Comparison of ENCODE assay signal across 24 mouse cellular contexts in the genomic region with DNA sequence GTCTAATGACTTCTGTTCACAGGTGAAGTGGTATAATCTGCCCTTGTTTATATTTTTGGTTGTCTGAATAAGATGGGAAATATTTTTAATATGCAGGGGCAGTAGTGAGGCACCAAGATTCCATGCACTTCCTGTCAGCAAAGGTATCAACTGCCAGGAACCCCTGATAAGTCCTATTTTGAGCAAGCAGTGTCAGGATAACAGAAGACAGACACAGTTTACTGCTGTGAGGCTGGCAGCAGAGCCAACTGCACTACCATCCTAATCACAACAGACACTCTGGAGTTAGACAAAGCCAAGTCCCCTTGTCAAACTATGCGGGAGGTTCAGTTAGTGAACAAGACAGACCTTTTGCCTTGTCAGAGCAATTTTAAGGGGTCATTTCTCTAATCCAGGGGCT. TPM values are rescaled to one million over a fixed set of nuclear protein-coding genes. Genes with fewer than 3 reads are reported as not detected.
DNase-seq lines count a peak whose midpoint lies in the region; ATAC-seq and TF ChIP-seq lines count a peak whose summit lies in the region.
"Had no signal": no experiment of that assay in that cellular context is flagged by ENCODE, and none has a peak within 500 bp of the region (broad histone marks: within the 10 kb centered on the region; RNA-seq: fewer than 3 reads in every experiment).

No protein-coding gene starts in this region.

- H3K9me3 ChIP-seq in heart, embryonic 14.5 days (ENCODE audit: control insufficient read depth, low read length) = no peaks in the 10 kb centered on the region
- no peaks in the 10 kb centered on the region for H3K9me3 ChIP-seq in embryonic facial prominence, embryonic 10.5 days
- H3K9me3 ChIP-seq: forebrain, embryonic 12.5 days; hindbrain, embryonic 15.5 days; intestine, embryonic 15.5 days; limb, embryonic 12.5 days; liver, embryonic 12.5 days; midbrain, embryonic 10.5 days had no signal

- peak; percentile 58 to 80 for DNase-seq in cerebellum, postnatal 14 days
- DNase-seq in cerebellum, adult 8-10 months = no peak
- DNase-seq in heart, adult 2 months = peak in 1 of 2 experiments; percentile 71
- peak; percentile 16 to 31 for DNase-seq in heart, postnatal 36 days
- no peak for DNase-seq in urinary bladder, postnatal 25 days (ENCODE audit: low spot score)
- no peak for DNase-seq in frontal cortex, postnatal 14 days (ENCODE audit: low spot score in 2 of 2)
- no peak for DNase-seq in embryonic facial prominence, embryonic 10.5 days (ENCODE audit: low spot score)
- DNase-seq: adrenal gland, postnatal 36 days; cerebellum, adult 9-10 months; kidney, adult 9 months; kidney, postnatal 36 days; lung, adult 2 months; lung, postnatal 36 days; right cerebral cortex, postnatal 25 days; thymus, postnatal 4 days had no signal

- H3K9ac ChIP-seq in heart, adult 2 months (ENCODE audit: low read depth, low read length) = no peak overlapping the region
- peak overlapping the region; percentile 38 for H3K9ac ChIP-seq in heart, embryonic 14.5 days (ENCODE audit: low read length)
- H3K9ac ChIP-seq: forebrain, embryonic 12.5 days; hindbrain, embryonic 15.5 days; intestine, embryonic 15.5 days; limb, embryonic 12.5 days; liver, embryonic 12.5 days had no signal

- TF ChIP-seq CTCF in heart, adult 2 months (IDR thresholded peaks at IDR 0.05) = 0 out of 2 replicates have a peak, but pooled peaks have one; percentile 13

- H3K4me1 ChIP-seq in heart, adult 2 months (ENCODE audit: control insufficient read depth, insufficient read depth, low read length) = peaks cover 8% of the 10 kb centered on the region
- peaks cover 25 to 57% of the 10 kb centered on the region in 2 experiments for H3K4me1 ChIP-seq in heart, embryonic 14.5 days (ENCODE audit: control insufficient read depth in 2 of 2, insufficient read depth in 2 of 2, low read length in 2 of 2)
- H3K4me1 ChIP-seq in embryonic facial prominence, embryonic 10.5 days = peaks cover 8% of the 10 kb centered on the region
- H3K4me1 ChIP-seq: intestine, embryonic 15.5 days had no signal

- H3K27me3 ChIP-seq in heart, adult 2 months (ENCODE audit: control insufficient read depth, insufficient read depth, low read length) = no peaks in the 10 kb centered on the region
- H3K27me3 ChIP-seq in heart, embryonic 14.5 days (ENCODE audit: control insufficient read depth, insufficient read depth, low read length) = no peaks in the 10 kb centered on the region
- no peaks in the 10 kb centered on the region for H3K27me3 ChIP-seq in embryonic facial prominence, embryonic 10.5 days (replicated peaks; ENCODE audit: low read depth, poor library complexity, severe bottlenecking)
- H3K27me3 ChIP-seq: forebrain, embryonic 12.5 days; hindbrain, embryonic 15.5 days; intestine, embryonic 15.5 days; limb, embryonic 12.5 days; liver, embryonic 12.5 days had no signal

- TF ChIP-seq POLR2A in heart, adult 2 months (IDR thresholded peaks at IDR 0.05; ENCODE audit: insufficient read depth, low read depth, low read length) = peak; percentile 31; the same call in 1 of the 2 replicates

- peak; percentile 63; the same call in 1 of the 2 replicates for TF ChIP-seq EP300 in heart, adult 2 months (IDR thresholded peaks at IDR 0.05; ENCODE audit: insufficient read depth, low read depth, low read length)

- H3K36me3 ChIP-seq in heart, adult 2 months (ENCODE audit: control insufficient read depth, insufficient read depth, low read length) = peaks cover 26% of the 10 kb centered on the region
- peaks cover 51% of the 10 kb centered on the region for H3K36me3 ChIP-seq in heart, embryonic 14.5 days (ENCODE audit: control insufficient read depth, insufficient read depth, low read length)
- no peaks in the 10 kb centered on the region for H3K36me3 ChIP-seq in embryonic facial prominence, embryonic 10.5 days (replicated peaks)
- H3K36me3 ChIP-seq: forebrain, embryonic 12.5 days; hindbrain, embryonic 15.5 days; intestine, embryonic 15.5 days; limb, embryonic 12.5 days; liver, embryonic 12.5 days; midbrain, embryonic 10.5 days had no signal

- H3K79me2 ChIP-seq in heart, adult 2 months (replicated peaks; ENCODE audit: control insufficient read depth, insufficient read depth, low read length) = no peaks in the 10 kb centered on the region

- H3K4me3 ChIP-seq in heart, adult 2 months = no peak overlapping the region
- H3K4me3 ChIP-seq in heart, embryonic 14.5 days (ENCODE audit: control insufficient read depth in 1 of 2, insufficient read depth in 1 of 2, low read depth in 1 of 2, low read length in 2 of 2) = no peak overlapping the region
- no peak overlapping the region for H3K4me3 ChIP-seq in embryonic facial prominence, embryonic 10.5 days
- H3K4me3 ChIP-seq: forebrain, embryonic 12.5 days; hindbrain, embryonic 15.5 days; intestine, embryonic 15.5 days; limb, embryonic 12.5 days; liver, embryonic 12.5 days; midbrain, embryonic 10.5 days had no signal

- peak; percentile 86 for ATAC-seq in heart, embryonic 14.5 days (ENCODE audit: insufficient number of reproducible peaks, insufficient read depth, low FRiP score, low read depth)
- ATAC-seq: activated CD4-positive, CD25-positive, alpha-beta regulatory T cell, adult 4 months; CD4-positive, CD25-positive, alpha-beta regulatory T cell, adult 4 months; intestine, embryonic 15.5 days; liver, embryonic 12.5 days had no signal

- peak overlapping the region; percentile 91 for H3K27ac ChIP-seq in heart, adult 2 months
- H3K27ac ChIP-seq in heart, embryonic 14.5 days (replicated peaks in 1 of 2; ENCODE audit: control insufficient read depth in 1 of 2, insufficient read depth in 1 of 2, low read depth in 2 of 2, low read length in 2 of 2) = peak overlapping the region; percentile 90 to 94
- H3K27ac ChIP-seq in embryonic facial prominence, embryonic 10.5 days (replicated peaks) = no peak overlapping the region
- H3K27ac ChIP-seq: forebrain, embryonic 12.5 days; hindbrain, embryonic 15.5 days; intestine, embryonic 15.5 days; limb, embryonic 12.5 days; liver, embryonic 12.5 days; midbrain, embryonic 10.5 days had no signal

- intact Hi-C loops in heart, adult 2 months (cut with DNase I) = loop anchor here (2.0 kb wide), 1 partner anchor 38 kb away; no protein-coding TSS in a partner anchor
- intact Hi-C loops in heart, postnatal 36 days (cut with DNase I) = loop anchor here (1.0 kb wide), 1 partner anchor 36 kb away; no protein-coding TSS in a partner anchor

- peak overlapping the region; percentile 35 for H3K4me2 ChIP-seq in heart, embryonic 14.5 days (ENCODE audit: low read length)
- H3K4me2 ChIP-seq: forebrain, embryonic 12.5 days; hindbrain, embryonic 15.5 days; intestine, embryonic 15.5 days; limb, embryonic 12.5 days; liver, embryonic 12.5 days had no signal

- WGBS in heart, adult 2 months = 11% methylated on average over 1 of the region's 1 CpGs
- WGBS in heart, embryonic 14.5 days = 10% methylated on average over 1 of the region's 1 CpGs
- WGBS in embryonic facial prominence, embryonic 10.5 days = 81% methylated on average over 1 of the region's 1 CpGs

RNA-seq across cellular contexts. Expression of gene Pkp2, which starts 43.6 kb away (rescaled TPM):
- 100 to 1,000 TPM; 123 to 133 TPM for total RNA-seq in heart, adult 2 months (2021)
- polyA plus RNA-seq in heart, adult 2 months (2012; rRNA removed) = 62.3 and 74.5 TPM in 2 replicates
- polyA plus RNA-seq in heart, embryonic 14.5 days (2014; fragmentation: Nextera tagmentation; extraction: Ambion mirVana) = 157 and 162 TPM in 2 replicates
- 100 to 1,000 TPM; 163 to 168 TPM for total RNA-seq in heart, postnatal 36 days (2021)
- polyA plus RNA-seq in embryonic facial prominence, embryonic 10.5 days (2016; fragmentation: Nextera tagmentation; extraction: Ambion mirVana) = 5.8 and 6.0 TPM in 2 replicates

RNA-seq across cellular contexts. Expression of gene Yars2, which starts 46.1 kb away (rescaled TPM):
- 10 to 100 TPM; 30.1 to 37.3 TPM for total RNA-seq in heart, adult 2 months (2021)
- 18.6 and 23.7 TPM in 2 replicates for polyA plus RNA-seq in heart, adult 2 months (2012; rRNA removed)
- 43.4 and 44.3 TPM in 2 replicates for polyA plus RNA-seq in heart, embryonic 14.5 days (2014; fragmentation: Nextera tagmentation; extraction: Ambion mirVana)
- total RNA-seq in heart, postnatal 36 days (2021) = 10 to 100 TPM; 36.9 to 39.7 TPM
- polyA plus RNA-seq in embryonic facial prominence, embryonic 10.5 days (2016; fragmentation: Nextera tagmentation; extraction: Ambion mirVana) = 41.0 and 49.3 TPM in 2 replicates

Comparison
In these comparisons a context has a peak if more than half of its experiments do, and no peak if none do; other contexts are left out.
1. DNase-seq: peak in cerebellum, postnatal 14 days (2 of 2) and heart, postnatal 36 days (2 of 2); none in cerebellum, adult 8-10 months (single experiment), urinary bladder, postnatal 25 days (single experiment), frontal cortex, postnatal 14 days (0 of 2) and embryonic facial prominence, embryonic 10.5 days (single experiment).